Mouse (Mus musculus): ENCODE data around the gene Osr1. TPM values are rescaled to one million over a fixed set of nuclear protein-coding genes. Genes with fewer than 3 reads are reported as not detected.

Gene Osr1
- not detected in 2 replicates for polyA plus RNA-seq (2012; ENCODE audit: insufficient read depth, insufficient read length, low replicate concordance, missing spikeins)

GRCm38 (mm10) chr12:9569971-9570370 is at the start of gene Osr1:
Gene Osr1 (plus strand): TSS chr12:9570116.
- Histone ChIP-seq H3K4me1 (ENCODE audit: control insufficient read depth, insufficient read depth, low read length) (peaks cover 6% of the 10 kb centered on the region; the same call in 1 of the 2 replicates), H3K4me3 (ENCODE audit: insufficient read depth, low read depth, low read length) (peak within 1 kb of the TSS; percentile 34; the same call in 1 of the 2 replicates), H3K27ac (ENCODE audit: insufficient read depth, low read depth, low read length) (no peak within 1 kb of the TSS)
- TF ChIP-seq POLR2A (IDR thresholded peaks at IDR 0.05; ENCODE audit: insufficient read depth, low read depth, low read length) (no peak), CTCF (IDR thresholded peaks at IDR 0.05; ENCODE audit: insufficient read depth, low read depth, low read length) (peak; percentile 67)
- WGBS, result 0% methylated on average over 15 of the region's 15 CpGs

GRCm38 (mm10) chr12:9550328-9550727 is 19.6 kb upstream of the Osr1 start:
- Histone ChIP-seq H3K27ac (ENCODE audit: insufficient read depth, low read depth, low read length) (no peak overlapping the region), H3K4me1 (ENCODE audit: control insufficient read depth, insufficient read depth, low read length) (no peaks in the 10 kb centered on the region), H3K4me3 (ENCODE audit: insufficient read depth, low read depth, low read length) (no peak overlapping the region)
- 84% methylated on average over 2 of the region's 2 CpGs for WGBS
- TF ChIP-seq POLR2A (IDR thresholded peaks at IDR 0.05; ENCODE audit: insufficient read depth, low read depth, low read length), result no peak
- no peak for TF ChIP-seq CTCF (IDR thresholded peaks at IDR 0.05; ENCODE audit: insufficient read depth, low read depth, low read length)

- Histone ChIP-seq H3K27ac (ENCODE audit: insufficient read depth, low read depth, low read length) (no peak overlapping the region), H3K4me3 (ENCODE audit: insufficient read depth, low read depth, low read length) (no peak overlapping the region), H3K4me1 (ENCODE audit: control insufficient read depth, insufficient read depth, low read length) (peaks cover under 1% of the 10 kb centered on the region; the same call in 1 of the 2 replicates)
- no peak for TF ChIP-seq CTCF (IDR thresholded peaks at IDR 0.05; ENCODE audit: insufficient read depth, low read depth, low read length)
- no peak for TF ChIP-seq POLR2A (IDR thresholded peaks at IDR 0.05; ENCODE audit: insufficient read depth, low read depth, low read length)
- WGBS, result 79% methylated on average over 3 of the region's 3 CpGs
Measured at GRCm38 (mm10) chr12:9564956-9565355, 5.0 kb upstream of the Osr1 start.

GRCm38 (mm10) chr12:9570496-9570995 is 630 bp downstream of the Osr1 start:
- Histone ChIP-seq H3K4me3 (ENCODE audit: insufficient read depth, low read depth, low read length) (no peak overlapping the region), H3K27ac (ENCODE audit: insufficient read depth, low read depth, low read length) (no peak overlapping the region), H3K4me1 (ENCODE audit: control insufficient read depth, insufficient read depth, low read length) (peaks cover 6% of the 10 kb centered on the region; the same call in 1 of the 2 replicates)
- WGBS, result 1% methylated on average over 17 of the region's 17 CpGs
- no peak for TF ChIP-seq CTCF (IDR thresholded peaks at IDR 0.05; ENCODE audit: insufficient read depth, low read depth, low read length)
- TF ChIP-seq POLR2A (IDR thresholded peaks at IDR 0.05; ENCODE audit: insufficient read depth, low read depth, low read length), result no peak

- Histone ChIP-seq H3K4me3 (ENCODE audit: insufficient read depth, low read depth, low read length) (no peak overlapping the region), H3K4me1 (ENCODE audit: control insufficient read depth, insufficient read depth, low read length) (peaks cover 6% of the 10 kb centered on the region; the same call in 1 of the 2 replicates), H3K27ac (ENCODE audit: insufficient read depth, low read depth, low read length) (no peak overlapping the region)
- TF ChIP-seq CTCF (IDR thresholded peaks at IDR 0.05; ENCODE audit: insufficient read depth, low read depth, low read length) (no peak), POLR2A (IDR thresholded peaks at IDR 0.05; ENCODE audit: insufficient read depth, low read depth, low read length) (no peak)
- 6% methylated on average over 13 of the region's 13 CpGs for WGBS
Measured at GRCm38 (mm10) chr12:9571276-9571940, 1.5 kb downstream of the Osr1 start.

GRCm38 (mm10) chr12:9572022-9572421 is 2.1 kb downstream of the Osr1 start:
- no peak for TF ChIP-seq CTCF (IDR thresholded peaks at IDR 0.05; ENCODE audit: insufficient read depth, low read depth, low read length)
- TF ChIP-seq POLR2A (IDR thresholded peaks at IDR 0.05; ENCODE audit: insufficient read depth, low read depth, low read length), result no peak
- peaks cover 6% of the 10 kb centered on the region; the same call in 1 of the 2 replicates for H3K4me1 ChIP-seq (ENCODE audit: control insufficient read depth, insufficient read depth, low read length)
- no peak overlapping the region for H3K27ac ChIP-seq (ENCODE audit: insufficient read depth, low read depth, low read length)
- 8% methylated on average over 4 of the region's 4 CpGs for WGBS
- H3K4me3 ChIP-seq (ENCODE audit: insufficient read depth, low read depth, low read length), result no peak overlapping the region

GRCm38 (mm10) chr12:9573682-9574081 is 3.8 kb downstream of the Osr1 start:
- TF ChIP-seq CTCF (IDR thresholded peaks at IDR 0.05; ENCODE audit: insufficient read depth, low read depth, low read length) (no peak), POLR2A (IDR thresholded peaks at IDR 0.05; ENCODE audit: insufficient read depth, low read depth, low read length) (no peak)
- peaks cover 6% of the 10 kb centered on the region; the same call in 1 of the 2 replicates for H3K4me1 ChIP-seq (ENCODE audit: control insufficient read depth, insufficient read depth, low read length)
- no peak overlapping the region for H3K27ac ChIP-seq (ENCODE audit: insufficient read depth, low read depth, low read length)
- WGBS, result 8% methylated on average over 12 of the region's 12 CpGs
- H3K4me3 ChIP-seq (ENCODE audit: insufficient read depth, low read depth, low read length), result no peak overlapping the region

- peaks cover 6% of the 10 kb centered on the region; the same call in 1 of the 2 replicates for H3K4me1 ChIP-seq (ENCODE audit: control insufficient read depth, insufficient read depth, low read length)
- WGBS, result 2% methylated on average over 38 of the region's 38 CpGs
- no peak overlapping the region for H3K4me3 ChIP-seq (ENCODE audit: insufficient read depth, low read depth, low read length)
- TF ChIP-seq CTCF (IDR thresholded peaks at IDR 0.05; ENCODE audit: insufficient read depth, low read depth, low read length) (no peak), POLR2A (IDR thresholded peaks at IDR 0.05; ENCODE audit: insufficient read depth, low read depth, low read length) (no peak)
- H3K27ac ChIP-seq (ENCODE audit: insufficient read depth, low read depth, low read length), result no peak overlapping the region
Measured at GRCm38 (mm10) chr12:9574244-9574871, 4.4 kb downstream of the Osr1 start.

All from olfactory bulb, adult 2 months (tissue).